Mouse (Mus musculus) intestine, postnatal 0 days (tissue): Measurements from ENCODE around the gene Zfp324. TPM values are rescaled to one million over a fixed set of nuclear protein-coding genes. Genes with fewer than 3 reads are reported as not detected.
A peak's percentile ranks its signal among the peaks of the same experiment; 100 is the strongest.

Source experiments
- ATAC-seq: fragments of 200-750 bp; cut with Nextera tagmentation; 2 replicates; pipeline ENCODE4 v1.8.0; 2017; ENCODE audit warnings: mild to moderate bottlenecking, moderate TSS enrichment, moderate library complexity
- H3K27ac ChIP-seq: fragments of 300-500 bp; sonication (generic); 2 replicates; pipeline ENCODE4 v1.5.1; 2014; ENCODE audit warnings: mild to moderate bottlenecking, low read depth, low read length, moderate library complexity
- H3K27me3 ChIP-seq: fragments of 300-500 bp; sonication (generic); replicated peaks from 2 replicates; pipeline ENCODE4 v1.6.1; 2014; ENCODE audit warnings: low read length, mixed read lengths; ENCODE audit not compliant: control insufficient read depth, insufficient read depth
- H3K36me3 ChIP-seq: fragments of 300-500 bp; sonication (generic); 2 replicates; pipeline ENCODE4 v1.6.1; 2014; ENCODE audit warnings: mild to moderate bottlenecking, moderate library complexity; ENCODE audit not compliant: control insufficient read depth, insufficient read depth
- H3K4me1 ChIP-seq: fragments of 300-500 bp; sonication (generic); replicated peaks from 2 replicates; pipeline ENCODE4 v1.6.1; 2014; ENCODE audit warnings: antibody characterized with exemption, low read length, mixed read lengths; ENCODE audit not compliant: control insufficient read depth, insufficient read depth
- H3K4me2 ChIP-seq: fragments of 300-500 bp; sonication (generic); replicated peaks from 2 replicates; pipeline ENCODE4 v1.6.1; 2014; ENCODE audit warnings: low read depth, mild to moderate bottlenecking, moderate library complexity
- H3K4me3 ChIP-seq: fragments of 300-500 bp; sonication (generic); 2 replicates; pipeline ENCODE4 v1.5.1; 2014; ENCODE audit warnings: low read depth, low read length
- H3K9ac ChIP-seq: fragments of 300-500 bp; sonication (generic); 2 replicates; pipeline ENCODE4 v1.6.1; 2014; ENCODE audit warnings: mild to moderate bottlenecking, low read depth, low read length
- H3K9me3 ChIP-seq: fragments of 300-500 bp; sonication (generic); 2 replicates; pipeline ENCODE4 v1.6.1; 2016; ENCODE audit warnings: mixed run types; ENCODE audit not compliant: control insufficient read depth
- CTCF ChIP-seq: sonication (generic); IDR thresholded peaks from 2 replicates; pipeline ENCODE4 v1.5.1; 2016; ENCODE audit warnings: low read depth, mild to moderate bottlenecking, control low read depth, antibody characterized with exemption, moderate library complexity
- WGBS: fragments of 180-500 bp; shearing (Covaris S2); extraction: QIAGEN DNeasy Blood & Tissue Kit; methylation state at CpG from one replicate; pipeline ENCODE4 v1.1.7; 2014; 5-methylcytosine and 5-hydroxymethylcytosine counted together
- polyA plus RNA-seq: library from polyadenylated mRNA; unstranded; fragments of >200 nt; fragmentation: Nextera tagmentation; extraction: Ambion mirVana; gene quantifications from 2 replicates; pipeline ENCODE4 v1.2.1, GENCODE M21; 2015

Zfp324 gene
- polyA plus RNA-seq, 1 experiment from 2014 or later, result 4.1 TPM

DNA sequence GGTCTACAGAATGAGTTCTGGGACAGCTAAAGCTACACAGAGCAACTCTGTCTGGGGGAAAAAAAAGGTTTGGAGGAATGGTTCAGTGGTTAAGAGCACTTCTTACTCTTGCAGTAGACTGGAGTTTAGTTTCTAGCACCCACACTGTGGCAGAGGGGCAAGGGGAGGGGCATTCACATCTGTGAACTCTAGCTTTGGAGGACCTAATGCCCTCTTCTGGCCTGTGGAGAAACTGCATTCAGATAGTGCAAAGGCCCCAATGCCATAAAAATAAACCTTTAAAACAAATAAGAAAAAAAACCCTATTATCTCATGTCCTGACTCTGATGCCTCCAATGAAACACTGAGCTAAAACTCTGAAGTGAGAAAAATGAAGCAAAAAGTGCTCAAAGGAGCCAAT, 22.1 kb upstream of the Zfp324 start:
- Histone ChIP-seq H3K4me3 (no peak overlapping the region), H3K27me3 (no peaks in the 10 kb centered on the region), H3K36me3 (no peaks in the 10 kb centered on the region), H3K9me3 (no peaks in the 10 kb centered on the region), H3K4me2 (no peak overlapping the region), H3K9ac (no peak overlapping the region), H3K27ac (no peak overlapping the region), H3K4me1 (no peaks in the 10 kb centered on the region)
- ATAC-seq, result no peak
- TF ChIP-seq CTCF, result peak; percentile 59

DNA sequence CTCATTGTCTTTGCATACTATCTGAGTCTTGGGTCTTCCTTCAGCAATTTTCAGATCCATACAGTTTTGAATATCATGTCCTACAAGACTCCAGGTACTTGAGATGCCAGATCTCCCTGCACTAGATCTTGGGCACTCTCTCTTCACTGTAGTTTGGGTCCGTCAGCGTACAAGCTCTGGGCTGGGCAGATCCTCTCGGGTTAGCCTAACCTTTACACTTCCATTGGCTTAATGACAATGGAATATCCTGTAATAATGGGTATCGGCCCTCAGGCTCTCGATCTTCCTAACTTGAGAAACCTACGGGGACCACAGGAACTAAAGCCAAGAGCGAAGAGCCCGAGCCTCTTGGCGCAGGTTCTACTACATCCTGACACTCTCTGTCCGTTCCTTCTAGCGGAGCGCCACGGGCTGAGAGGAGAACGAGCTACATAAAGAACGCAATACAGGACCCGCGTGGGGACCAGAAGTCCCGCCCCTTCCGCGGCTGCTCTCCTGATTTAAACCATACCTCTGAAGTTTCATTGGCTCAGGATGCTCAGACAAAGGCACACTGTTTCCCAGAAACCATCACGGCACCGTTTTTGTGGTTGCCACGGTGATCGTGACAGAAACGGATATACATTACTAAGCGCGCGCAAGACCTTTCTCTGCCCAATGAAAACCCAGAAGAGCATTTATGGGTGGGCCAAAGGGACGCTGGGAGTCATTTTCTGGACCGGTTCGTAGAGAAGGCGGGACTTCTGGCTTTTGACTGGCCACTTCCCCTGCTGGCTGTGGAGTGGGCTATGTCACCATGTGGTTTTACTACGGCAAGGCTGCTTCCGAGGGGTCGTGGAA, 16.4 kb upstream of the Zfp324 start:
- Histone ChIP-seq H3K36me3 (no peaks in the 10 kb centered on the region), H3K4me2 (peak overlapping the region; percentile 67), H3K9me3 (no peaks in the 10 kb centered on the region), H3K27me3 (no peaks in the 10 kb centered on the region), H3K4me3 (peak overlapping the region; percentile 35), H3K9ac (peak overlapping the region; percentile 41), H3K27ac (peak overlapping the region; percentile 80), H3K4me1 (no peaks in the 10 kb centered on the region)
- peak; percentile 21; the same call in 1 of the 2 replicates for TF ChIP-seq CTCF
- peak; percentile 97 for ATAC-seq
- 8% methylated on average over 35 of the region's 35 CpGs for WGBS

DNA sequence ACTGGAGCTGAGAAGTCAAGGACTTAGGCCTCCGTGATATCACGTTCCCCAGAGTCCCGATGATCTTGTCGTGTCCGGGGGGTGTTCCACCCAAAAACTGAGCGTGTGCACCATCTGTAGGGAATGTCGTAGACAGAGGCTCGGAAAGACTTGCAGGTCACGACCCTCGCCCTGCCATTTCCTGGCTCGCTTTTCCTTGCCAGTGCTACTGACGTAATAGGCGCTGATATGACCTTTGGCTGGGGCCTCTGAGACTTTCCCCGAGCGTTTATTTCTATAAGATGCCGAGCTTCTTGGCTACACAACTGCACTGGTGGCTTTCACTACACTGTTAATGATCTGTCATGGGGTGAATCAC, 15.8 kb upstream of the Zfp324 start:
- Histone ChIP-seq H3K27ac (peak overlapping the region; percentile 80), H3K9ac (peak overlapping the region; percentile 41; the same call in 1 of the 2 replicates), H3K4me2 (peak overlapping the region; percentile 67), H3K36me3 (no peaks in the 10 kb centered on the region), H3K4me3 (peak overlapping the region; percentile 35), H3K27me3 (no peaks in the 10 kb centered on the region), H3K4me1 (no peaks in the 10 kb centered on the region), H3K9me3 (no peaks in the 10 kb centered on the region)
- WGBS, result under 1% methylated on average over 16 of the region's 16 CpGs
- no peak for TF ChIP-seq CTCF
- peak; percentile 74 for ATAC-seq

DNA sequence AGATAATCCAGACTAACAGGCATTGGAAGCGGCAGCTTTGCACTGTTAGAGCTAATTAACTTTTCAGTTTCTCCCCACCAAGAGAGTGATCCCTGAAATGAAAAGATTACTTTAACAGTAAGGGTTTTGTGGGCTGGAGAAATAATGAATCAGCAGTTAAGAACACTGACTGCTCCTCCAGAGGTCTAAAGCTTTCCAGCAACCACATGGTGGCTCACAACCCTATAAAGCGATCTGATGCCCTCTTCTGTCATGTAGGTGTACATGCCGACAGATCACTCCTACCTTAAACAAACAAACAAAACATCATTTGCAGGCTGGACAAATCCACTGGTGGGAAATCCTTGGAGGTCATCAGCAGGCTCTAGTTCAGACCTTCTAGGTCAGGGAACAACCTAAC, 10.7 kb upstream of the Zfp324 start:
- Histone ChIP-seq H3K9ac (no peak overlapping the region), H3K4me1 (no peaks in the 10 kb centered on the region; the same call in 1 of the 2 replicates), H3K4me3 (no peak overlapping the region), H3K27me3 (no peaks in the 10 kb centered on the region), H3K4me2 (no peak overlapping the region), H3K36me3 (no peaks in the 10 kb centered on the region), H3K9me3 (no peaks in the 10 kb centered on the region), H3K27ac (no peak overlapping the region)
- ATAC-seq, result no peak
- peak; percentile 58 for TF ChIP-seq CTCF
- WGBS, result 42% methylated on average over 3 of the region's 3 CpGs

DNA sequence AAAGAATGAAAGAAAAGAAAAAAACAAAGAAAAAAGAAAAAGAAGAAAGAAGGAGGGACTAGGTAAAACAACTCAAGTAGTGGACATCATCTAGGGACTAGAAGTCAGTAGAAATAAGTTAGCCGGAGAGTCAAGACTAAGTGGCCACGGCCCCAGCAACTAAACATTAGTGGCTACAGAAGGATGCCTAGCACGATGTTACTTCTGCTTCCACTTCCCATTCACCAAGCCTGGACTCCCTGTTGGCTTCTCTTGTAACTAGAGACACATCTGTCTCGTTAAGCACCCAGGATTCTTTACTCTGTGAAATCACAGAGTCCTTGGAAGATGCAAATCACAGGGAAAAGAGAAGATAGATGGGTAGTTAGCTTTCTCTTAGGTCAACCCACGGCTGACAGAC, 8.1 kb upstream of the Zfp324 start:
- no peak for TF ChIP-seq CTCF
- no peaks in the 10 kb centered on the region for H3K27me3 ChIP-seq
- H3K27ac ChIP-seq, result no peak overlapping the region
- H3K36me3 ChIP-seq, result no peaks in the 10 kb centered on the region
- no peaks in the 10 kb centered on the region; the same call in 1 of the 2 replicates for H3K4me1 ChIP-seq
- H3K4me3 ChIP-seq, result no peak overlapping the region
- WGBS, result 73% methylated on average over 5 of the region's 5 CpGs
- ATAC-seq, result no peak
- no peaks in the 10 kb centered on the region for H3K9me3 ChIP-seq
- no peak overlapping the region for H3K4me2 ChIP-seq
- H3K9ac ChIP-seq, result no peak overlapping the region

DNA sequence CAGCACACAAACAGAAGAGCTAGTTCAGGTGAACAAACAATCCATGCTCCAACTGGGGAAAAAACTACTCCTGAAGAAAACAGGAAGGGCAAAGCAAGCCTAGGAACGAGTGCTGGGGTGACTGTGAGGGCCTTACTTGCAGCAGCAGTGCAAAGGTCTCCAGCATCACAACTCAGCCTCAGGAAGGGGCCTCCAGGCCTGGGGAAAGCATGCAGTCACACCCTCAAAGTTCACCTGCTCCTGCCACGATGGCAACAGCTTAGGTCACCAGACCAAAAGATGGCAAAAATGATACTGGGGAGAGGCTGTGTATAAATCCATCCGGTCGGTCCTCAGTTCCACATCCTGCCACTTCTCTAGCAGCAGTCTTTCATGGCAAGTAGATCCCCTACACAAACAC, 6.7 kb upstream of the Zfp324 start:
- Histone ChIP-seq H3K9ac (no peak overlapping the region), H3K9me3 (no peaks in the 10 kb centered on the region), H3K4me3 (no peak overlapping the region), H3K4me1 (no peaks in the 10 kb centered on the region; the same call in 1 of the 2 replicates), H3K27ac (peak overlapping the region; percentile 92), H3K4me2 (peak overlapping the region; percentile 37; the same call in 1 of the 2 replicates), H3K36me3 (no peaks in the 10 kb centered on the region), H3K27me3 (no peaks in the 10 kb centered on the region)
- 41% methylated on average over 4 of the region's 4 CpGs for WGBS
- TF ChIP-seq CTCF, result no peak
- peak; percentile 88 for ATAC-seq
